Mouse (Mus musculus): ENCODE data around the gene Gm3625. TPM values are rescaled to one million over a fixed set of nuclear protein-coding genes. Genes with fewer than 3 reads are reported as not detected.
"Not testable (repeated sequence)": the region's sequence is repeated elsewhere in the genome, so short reads cannot be mapped to it uniquely, and the experiment has no call there.

Gm3625 gene
- total RNA-seq, 2 experiments from 2014 or later = not detected

DNA sequence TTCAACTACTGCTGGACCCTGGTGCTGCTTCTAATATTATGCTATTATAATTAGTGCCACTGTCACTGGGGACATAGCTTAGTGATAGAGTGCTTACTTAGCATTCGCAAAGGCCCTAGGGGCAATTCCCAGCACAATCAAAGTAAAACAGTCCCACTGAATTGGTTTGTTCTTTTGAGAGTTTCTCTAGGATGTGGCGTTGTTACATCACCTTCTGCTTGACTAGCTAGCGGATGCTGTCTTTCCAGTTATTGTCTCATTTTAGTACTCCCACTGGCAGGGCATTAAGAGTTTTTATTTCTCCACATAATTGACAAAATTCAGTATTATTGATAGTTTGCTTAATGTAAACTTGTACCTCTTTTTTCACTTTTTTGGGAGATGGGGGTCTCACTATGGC lies 34.7 kb downstream of the Gm3625 start:
- DNase-seq (ENCODE audit: extremely low spot score in 1 of 2, low spot score in 2 of 2) = no peak
- intact Hi-C loops (cut with DNase I) = no loop called here

DNA sequence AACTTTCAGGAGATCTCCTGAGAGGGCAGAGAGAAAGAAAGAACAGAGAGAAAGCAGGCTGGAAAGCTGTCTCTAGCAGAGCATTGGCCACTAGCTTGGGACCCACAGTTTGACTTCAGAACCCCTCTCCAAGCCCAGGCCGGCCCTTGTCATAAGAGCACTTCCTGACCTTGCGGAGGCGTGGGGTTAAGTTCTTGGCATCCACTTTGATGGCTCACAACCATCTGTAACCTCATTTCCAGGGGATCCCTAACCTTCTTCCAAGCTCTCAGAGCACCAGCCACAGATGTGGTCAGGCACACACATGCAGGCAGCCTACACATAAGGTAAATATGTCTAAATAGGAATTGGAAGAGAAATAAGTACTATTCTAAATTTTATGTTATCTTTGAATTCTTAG lies 35.3 kb downstream of the Gm3625 start:
- peak in 1 of 2 experiments; percentile 21 for DNase-seq (ENCODE audit: extremely low spot score in 1 of 2, low spot score in 2 of 2)
- intact Hi-C loops (cut with DNase I) = no loop called here

DNA sequence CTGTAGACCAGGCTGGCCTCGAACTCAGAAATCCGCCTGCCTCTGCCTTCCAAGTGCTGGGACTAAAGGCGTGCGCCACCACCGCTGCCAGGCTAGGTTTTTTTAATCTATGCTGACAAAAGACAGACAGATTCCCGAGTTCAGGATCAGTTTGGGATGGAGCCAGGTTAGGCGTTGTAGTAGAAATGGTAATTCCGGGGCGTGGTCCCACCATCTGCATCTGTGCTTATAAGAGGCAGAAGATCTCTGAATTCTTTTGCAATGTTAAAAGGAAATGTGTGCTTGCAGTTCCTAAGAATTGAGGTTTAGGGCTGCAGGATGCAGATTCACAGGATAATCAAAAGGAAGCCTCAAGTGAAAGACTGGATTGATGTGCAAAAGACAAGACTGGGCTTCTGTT lies 35.8 kb downstream of the Gm3625 start:
- intact Hi-C loops (cut with DNase I) = no loop called here

DNA sequence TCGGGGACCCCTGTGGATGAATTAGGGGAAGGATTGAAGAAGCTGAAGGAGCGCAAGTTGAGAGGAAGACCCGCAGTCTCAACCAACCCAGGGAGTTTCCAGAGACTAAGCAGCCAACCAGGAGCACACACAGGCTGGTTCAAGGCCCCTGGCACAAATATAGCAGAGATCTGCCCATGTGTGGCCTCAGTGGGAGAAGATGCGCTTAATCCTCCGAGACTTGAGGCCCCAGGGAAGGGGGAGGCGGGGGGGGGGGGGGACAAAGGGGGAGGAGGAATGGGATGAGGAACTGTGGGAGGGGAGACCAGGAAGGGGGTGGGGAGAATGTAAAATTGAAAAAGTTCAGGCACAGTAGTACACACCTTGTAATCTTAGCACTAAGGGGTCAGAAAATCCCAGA lies 37.3 kb downstream of the Gm3625 start:
- no peak for DNase-seq (ENCODE audit: extremely low spot score in 1 of 2, low spot score in 2 of 2)
- intact Hi-C loops (cut with DNase I) = no loop called here

More for the DNA sequence above, 35.8 kb downstream of the Gm3625 start:
- no peak for DNase-seq (ENCODE audit: extremely low spot score in 1 of 2, low spot score in 2 of 2)

DNA sequence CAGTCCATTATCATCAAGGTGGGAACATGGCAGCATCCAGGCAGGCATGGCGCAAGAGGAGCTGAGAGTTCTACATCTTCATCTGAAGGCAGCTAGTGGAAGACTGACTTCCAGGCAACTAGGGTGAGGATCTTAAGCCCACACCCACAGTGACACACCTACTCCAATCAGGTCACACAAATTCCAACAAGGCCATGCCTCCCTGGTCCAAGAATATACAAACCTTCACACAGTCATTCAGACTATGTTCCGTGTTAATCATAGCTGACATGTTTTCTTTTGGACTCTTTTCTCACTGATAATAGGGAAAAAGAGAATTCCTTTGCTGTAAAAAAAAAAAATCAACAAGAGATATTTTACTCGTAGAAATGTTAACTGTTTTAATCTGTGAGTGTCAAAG lies 39.0 kb downstream of the Gm3625 start:
- intact Hi-C loops (cut with DNase I); DNase-seq (ENCODE audit: extremely low spot score in 1 of 2, low spot score in 2 of 2): not testable (repeated sequence)

DNA sequence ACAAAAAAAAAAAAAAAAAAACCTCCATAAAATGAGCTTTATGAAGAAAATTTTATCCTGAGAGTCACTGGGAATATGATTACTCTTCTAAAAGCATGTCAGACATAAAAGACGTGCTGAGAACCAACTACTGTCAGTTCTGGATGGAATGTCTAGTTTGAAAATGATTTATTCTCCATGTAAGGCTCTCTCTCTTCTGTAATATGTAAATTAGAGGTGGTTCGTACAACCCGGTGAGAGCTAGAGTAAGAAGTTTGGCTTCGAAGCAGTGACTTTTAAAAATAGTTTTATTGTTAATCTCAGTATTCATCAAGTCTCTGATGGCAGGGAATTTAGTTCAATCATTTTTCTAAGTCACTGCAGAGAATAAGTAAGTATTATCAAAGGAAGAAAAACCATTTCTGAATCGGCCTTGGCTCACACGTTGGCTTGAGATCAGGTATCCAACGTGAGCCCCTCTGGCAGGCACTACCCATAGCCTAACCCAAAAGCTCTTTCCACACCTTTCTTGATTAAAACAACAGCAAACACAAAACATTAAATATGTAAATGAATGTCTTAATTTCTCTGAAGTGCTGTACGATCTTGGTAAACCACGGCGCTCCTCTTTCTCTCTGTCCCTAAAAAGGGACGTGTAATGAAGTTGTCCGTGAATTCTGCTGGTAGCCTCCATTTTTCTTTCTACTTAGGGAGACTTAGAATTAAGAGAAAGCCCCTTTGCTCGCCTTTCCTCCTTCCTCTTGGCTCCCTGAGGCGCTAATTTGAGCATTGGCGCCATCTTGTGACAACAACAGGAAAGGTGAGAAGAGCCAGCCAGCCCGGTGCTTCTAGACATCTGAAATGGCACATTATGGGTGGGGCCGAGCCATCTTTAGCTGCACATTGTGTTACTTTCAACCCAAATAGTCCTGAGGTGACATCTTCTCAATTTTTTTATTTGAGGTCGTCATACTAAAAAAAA lies 44.4 kb downstream of the Gm3625 start:
- peak; percentile 81 to 86 for DNase-seq (ENCODE audit: extremely low spot score in 1 of 2, low spot score in 2 of 2)
- intact Hi-C loops (cut with DNase I) = loop anchor here (5.0 to 10.0 kb wide), 3 partner anchors 71 to 444 kb away; partner anchors contain the start of gene Ncoa1

DNA sequence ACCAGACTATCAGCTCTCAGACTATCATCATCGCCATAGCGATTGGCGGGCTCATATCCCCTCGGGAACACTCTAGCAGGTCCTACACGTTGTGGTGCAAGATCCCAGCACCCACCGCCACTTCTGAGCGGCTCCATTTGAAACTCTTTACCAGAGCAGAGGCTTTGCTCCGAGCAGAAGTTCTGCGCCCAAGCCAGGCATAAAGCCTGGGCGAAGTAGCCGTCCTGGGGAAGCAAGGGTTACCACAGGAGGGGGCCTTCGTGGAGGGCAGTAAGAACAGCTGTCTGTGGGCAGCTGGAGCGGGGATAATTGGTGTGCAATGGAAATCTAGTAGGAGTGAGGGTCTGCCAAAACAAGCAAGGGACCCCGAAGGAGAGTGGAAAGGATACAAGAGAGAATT lies 45.2 kb downstream of the Gm3625 start:
- DNase-seq (ENCODE audit: extremely low spot score in 1 of 2, low spot score in 2 of 2) = peak in 1 of 2 experiments; percentile 18
- intact Hi-C loops (cut with DNase I) = loop anchor here (5.0 to 10.0 kb wide), 3 partner anchors 70 to 443 kb away; partner anchors contain the start of gene Ncoa1

DNA sequence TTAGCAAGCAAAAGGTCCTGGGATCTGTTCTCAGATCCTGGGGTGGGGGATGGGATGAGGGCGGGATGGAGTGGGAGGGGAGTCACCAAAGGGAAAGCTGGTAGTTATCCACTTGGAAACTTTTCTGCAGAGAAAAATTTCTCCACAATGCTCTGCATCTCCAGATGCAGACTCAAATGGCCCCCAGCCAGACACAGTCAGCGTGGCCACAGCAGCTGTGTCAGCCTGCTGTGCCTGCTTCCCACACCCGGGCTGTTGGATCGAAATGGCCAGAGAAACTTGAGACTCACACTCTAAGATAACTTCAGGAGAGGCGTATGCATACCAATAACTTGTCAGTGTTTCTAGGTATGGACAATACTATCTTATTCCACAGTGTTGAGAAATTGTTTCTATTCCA lies 46.2 kb downstream of the Gm3625 start:
- peak in 1 of 2 experiments; percentile 62 for DNase-seq (ENCODE audit: extremely low spot score in 1 of 2, low spot score in 2 of 2)
- intact Hi-C loops (cut with DNase I) = loop anchor here (5.0 to 10.0 kb wide), 3 partner anchors 69 to 442 kb away; partner anchors contain the start of gene Ncoa1

DNA sequence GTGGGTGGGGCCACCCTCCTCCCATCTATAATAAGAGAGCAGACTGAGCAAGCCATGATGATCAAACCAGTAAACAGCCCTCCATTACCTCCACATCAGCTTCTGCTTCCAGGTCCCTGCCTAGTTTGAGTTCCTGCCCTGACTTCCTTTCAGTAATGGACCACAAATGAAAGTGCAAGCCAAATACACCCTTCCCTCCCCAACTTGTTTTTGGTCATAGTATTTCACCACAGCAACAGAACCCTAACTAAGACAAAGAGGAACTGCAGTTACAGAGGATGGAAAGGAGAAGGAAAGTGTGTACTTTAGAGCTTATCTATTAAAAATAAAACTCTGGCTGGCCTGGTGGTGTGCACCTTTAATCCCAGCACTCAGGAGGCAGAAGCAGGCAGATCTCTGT lies 47.3 kb downstream of the Gm3625 start:
- intact Hi-C loops (cut with DNase I) = loop anchor here (5.0 to 10.0 kb wide), 3 partner anchors 68 to 441 kb away; partner anchors contain the start of gene Ncoa1
- no peak for DNase-seq (ENCODE audit: extremely low spot score in 1 of 2, low spot score in 2 of 2)

DNA sequence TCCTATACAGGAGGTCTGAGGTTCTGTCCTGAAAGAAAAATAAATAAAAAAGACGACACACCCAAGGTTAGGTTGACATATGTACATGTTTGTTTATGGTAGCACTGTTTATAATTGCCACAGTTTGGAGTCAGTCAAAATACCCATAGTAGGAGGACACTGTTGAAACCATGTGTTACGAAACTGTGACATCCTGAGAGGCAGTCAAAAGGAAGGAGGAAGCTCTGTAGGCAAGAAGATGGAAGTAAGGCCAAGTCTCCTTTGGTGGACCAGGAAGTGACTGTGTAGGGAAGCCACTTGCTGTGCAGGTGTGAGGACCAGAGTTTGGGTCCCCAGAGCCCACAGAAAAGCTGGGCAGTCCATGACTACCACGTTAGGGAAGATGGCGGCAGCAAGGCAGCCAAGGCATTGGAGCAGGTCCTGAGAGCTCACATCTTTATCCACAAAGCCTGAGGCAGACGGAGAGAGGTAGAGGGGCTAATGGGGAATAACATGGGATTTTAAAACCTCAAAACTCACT lies 48.3 kb downstream of the Gm3625 start:
- intact Hi-C loops (cut with DNase I) = loop anchor here (10.0 kb wide), 1 partner anchor 440 kb away; no protein-coding TSS in a partner anchor
- no peak for DNase-seq (ENCODE audit: extremely low spot score in 1 of 2, low spot score in 2 of 2)

Other genes starting within 250 kb of the Gm3625 start
- gene Ncoa1, start 115.7 kb downstream of the Gm3625 start, total RNA-seq (2021) = 10 to 100 TPM; 87.6 to 89.7 TPM
- 10 to 100 TPM; 56.6 to 61.0 TPM for gene Itsn2, start 289 bp downstream of the Gm3625 start, total RNA-seq (2021)
- gene Fam228a, start 145.5 kb upstream of the Gm3625 start, total RNA-seq (2021) = 1 to 10 TPM; 1.6 to 1.8 TPM
- 10 to 100 TPM; 13.5 to 13.9 TPM for gene Pfn4, start 176.1 kb upstream of the Gm3625 start, total RNA-seq (2021)
- 10 to 100 TPM; 11.1 to 14.9 TPM for gene Fam228b, start 176.3 kb upstream of the Gm3625 start, total RNA-seq (2021)
- 10 to 100 TPM; 95.6 to 98.8 TPM for gene Sf3b6, start 224.6 kb upstream of the Gm3625 start, total RNA-seq (2021)
- 100 to 1,000 TPM; 112 to 132 TPM for gene Fkbp1b, start 248.7 kb upstream of the Gm3625 start, total RNA-seq (2021)